Mouse (Mus musculus) inflammation-experienced regulatory T-cells, adult 6 months (primary cell): ENCODE data around the gene Pbxip1. TPM values are rescaled to one million over a fixed set of nuclear protein-coding genes. Genes with fewer than 3 reads are reported as not detected.

ENCODE experiments used
- ATAC-seq: one replicate; pipeline ENCODE4 v1.8.0; 2017
- polyA plus RNA-seq, 3 experiments: library from polyadenylated mRNA; unstranded; fragments of 100-300 nt; shearing (Covaris generic); gene quantifications; one replicate each; pipeline ENCODE4 v1.2.1; 2017

Gene Pbxip1
- polyA plus RNA-seq: 10 to 100 TPM; 41.1 to 46.1 (median 42.2) TPM

GRCm38 (mm10) chr3:89436176-89437113 lies at the start of gene Pbxip1:
Gene Pbxip1, plus strand, starts transcription at chr3:89436706.
- peak; percentile 88 for ATAC-seq

GRCm38 (mm10) chr3:89387632-89388031 lies 48.9 kb upstream of the Pbxip1 start:
- ATAC-seq: no peak

- no peak for ATAC-seq
Measured at GRCm38 (mm10) chr3:89388134-89388881, 48.2 kb upstream of the Pbxip1 start.

- peak; percentile 47 for ATAC-seq
Measured at GRCm38 (mm10) chr3:89388901-89389740, 47.4 kb upstream of the Pbxip1 start.

- ATAC-seq: no peak
Measured at GRCm38 (mm10) chr3:89390111-89390515, 46.4 kb upstream of the Pbxip1 start.

GRCm38 (mm10) chr3:89390699-89391662 lies 45.5 kb upstream of the Pbxip1 start:
- no peak for ATAC-seq

- no peak for ATAC-seq
Measured at GRCm38 (mm10) chr3:89391663-89392511, 44.6 kb upstream of the Pbxip1 start.

GRCm38 (mm10) chr3:89392871-89393311 lies 43.6 kb upstream of the Pbxip1 start:
- no peak for ATAC-seq

GRCm38 (mm10) chr3:89393605-89394004 lies 42.9 kb upstream of the Pbxip1 start:
- ATAC-seq: peak; percentile 77

- peak; percentile 14 for ATAC-seq
Measured at GRCm38 (mm10) chr3:89394006-89394893, 42.3 kb upstream of the Pbxip1 start, which contains the start of gene Zbtb7b. Gene Zbtb7b, minus strand, starts transcription at chr3:89394776.

- no peak for ATAC-seq
Measured at GRCm38 (mm10) chr3:89394894-89395256, 41.6 kb upstream of the Pbxip1 start.

GRCm38 (mm10) chr3:89395419-89395805 lies 41.1 kb upstream of the Pbxip1 start:
- ATAC-seq: no peak

GRCm38 (mm10) chr3:89395806-89396653 lies 40.5 kb upstream of the Pbxip1 start:
- no peak for ATAC-seq

- no peak for ATAC-seq
Measured at GRCm38 (mm10) chr3:89396654-89397005, 39.9 kb upstream of the Pbxip1 start.

- no peak for ATAC-seq
Measured at GRCm38 (mm10) chr3:89401329-89401728, 35.2 kb upstream of the Pbxip1 start.

GRCm38 (mm10) chr3:89402693-89403092 lies 33.8 kb upstream of the Pbxip1 start, which contains the start of gene Lenep:
Gene Lenep, minus strand, starts transcription at chr3:89402793.
- no peak for ATAC-seq

- ATAC-seq: no peak
Measured at GRCm38 (mm10) chr3:89406887-89407286, 29.6 kb upstream of the Pbxip1 start.

GRCm38 (mm10) chr3:89408448-89408847 lies 28.1 kb upstream of the Pbxip1 start:
- no peak for ATAC-seq
